Mouse (Mus musculus) heart, embryonic 11.5 days (tissue): ENCODE measurements around the gene Myo1h. TPM values are rescaled to one million over a fixed set of nuclear protein-coding genes. Genes with fewer than 3 reads are reported as not detected.

Experiments
- ATAC-seq: fragments of 200-750 bp; cut with Nextera tagmentation; replicated peaks from 2 replicates; pipeline ENCODE4 v1.8.0; 2017; ENCODE audit warnings: moderate library complexity; ENCODE audit not compliant: insufficient number of reproducible peaks, low FRiP score, low TSS enrichment
- H3K27ac ChIP-seq: fragments of 300-500 bp; sonication (generic); 2 replicates; pipeline ENCODE4 v1.5.1; 2014; ENCODE audit warnings: mild to moderate bottlenecking, low read depth, low read length
- H3K27me3 ChIP-seq: fragments of 300-500 bp; sonication (generic); 2 replicates; pipeline ENCODE4 v1.6.1; 2014; ENCODE audit warnings: mild to moderate bottlenecking, low read length, mixed read lengths; ENCODE audit not compliant: control insufficient read depth, insufficient read depth
- H3K36me3 ChIP-seq: fragments of 300-500 bp; sonication (generic); 2 replicates; pipeline ENCODE4 v1.6.1; 2014; ENCODE audit warnings: mild to moderate bottlenecking, low read length, moderate library complexity, mixed read lengths; ENCODE audit not compliant: control insufficient read depth, insufficient read depth
- H3K4me1 ChIP-seq: fragments of 300-500 bp; sonication (generic); 2 replicates; pipeline ENCODE4 v1.6.1; 2014; ENCODE audit warnings: low read length; ENCODE audit not compliant: control insufficient read depth, insufficient read depth
- H3K4me2 ChIP-seq: fragments of 300-500 bp; sonication (generic); 2 replicates; pipeline ENCODE4 v1.6.1; 2014; ENCODE audit warnings: mild to moderate bottlenecking, moderate library complexity
- H3K4me3 ChIP-seq: fragments of 300-500 bp; sonication (generic); 2 replicates; pipeline ENCODE4 v1.5.1; 2014; ENCODE audit warnings: low read depth, low read length
- H3K9ac ChIP-seq: fragments of 300-500 bp; sonication (generic); 2 replicates; pipeline ENCODE4 v1.6.1; 2014; ENCODE audit warnings: mild to moderate bottlenecking, low read depth, low read length, moderate library complexity
- H3K9me3 ChIP-seq: fragments of 300-500 bp; sonication (generic); replicated peaks from 2 replicates; pipeline ENCODE4 v1.6.1; 2016; ENCODE audit warnings: low read length; ENCODE audit not compliant: control insufficient read depth
- WGBS: fragments of 180-500 bp; shearing (Covaris S2); extraction: QIAGEN DNeasy Blood & Tissue Kit; methylation state at CpG from one replicate; pipeline ENCODE4 v1.1.7; 2014; ENCODE audit not compliant: insufficient replicate concordance; 5-methylcytosine and 5-hydroxymethylcytosine counted together
- polyA plus RNA-seq: library from polyadenylated mRNA; unstranded; fragments of >200 nt; fragmentation: Nextera tagmentation; extraction: Ambion mirVana; gene quantifications from 2 replicates; pipeline ENCODE4 v1.2.1, GENCODE M21; 2014

The Myo1h gene
- polyA plus RNA-seq, 1 experiment from 2014 or later = 1.3 TPM

DNA sequence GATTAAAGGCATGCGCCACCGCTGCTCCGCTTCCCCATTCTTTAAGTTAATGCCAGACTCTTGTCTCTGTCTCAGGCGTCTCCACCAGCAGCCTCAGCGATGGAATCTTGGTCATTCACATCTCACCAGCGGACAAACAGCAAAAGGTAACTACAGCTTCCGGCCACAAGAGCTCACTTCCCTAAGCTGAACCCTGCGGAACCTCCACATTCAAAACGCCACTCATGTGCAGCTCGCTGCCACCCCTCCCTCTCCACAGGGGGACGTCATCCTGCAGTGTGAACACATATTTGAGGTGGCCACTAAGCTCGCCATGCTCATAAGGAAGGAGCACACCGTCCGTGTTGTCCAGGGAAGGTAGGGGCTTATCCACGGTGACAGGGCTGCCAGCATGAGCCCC lies 72.0 kb downstream of the Myo1h start:
- H3K27ac ChIP-seq = no peak overlapping the region
- H3K4me3 ChIP-seq = no peak overlapping the region
- 81% methylated on average over 15 of the region's 15 CpGs for WGBS
- peaks cover 24% of the 10 kb centered on the region for H3K36me3 ChIP-seq
- peaks cover 3% of the 10 kb centered on the region; the same call in 1 of the 2 replicates for H3K4me1 ChIP-seq
- no peak overlapping the region for H3K4me2 ChIP-seq
- no peak overlapping the region for H3K9ac ChIP-seq
- H3K9me3 ChIP-seq = no peaks in the 10 kb centered on the region
- no peaks in the 10 kb centered on the region for H3K27me3 ChIP-seq
- ATAC-seq = no peak

DNA sequence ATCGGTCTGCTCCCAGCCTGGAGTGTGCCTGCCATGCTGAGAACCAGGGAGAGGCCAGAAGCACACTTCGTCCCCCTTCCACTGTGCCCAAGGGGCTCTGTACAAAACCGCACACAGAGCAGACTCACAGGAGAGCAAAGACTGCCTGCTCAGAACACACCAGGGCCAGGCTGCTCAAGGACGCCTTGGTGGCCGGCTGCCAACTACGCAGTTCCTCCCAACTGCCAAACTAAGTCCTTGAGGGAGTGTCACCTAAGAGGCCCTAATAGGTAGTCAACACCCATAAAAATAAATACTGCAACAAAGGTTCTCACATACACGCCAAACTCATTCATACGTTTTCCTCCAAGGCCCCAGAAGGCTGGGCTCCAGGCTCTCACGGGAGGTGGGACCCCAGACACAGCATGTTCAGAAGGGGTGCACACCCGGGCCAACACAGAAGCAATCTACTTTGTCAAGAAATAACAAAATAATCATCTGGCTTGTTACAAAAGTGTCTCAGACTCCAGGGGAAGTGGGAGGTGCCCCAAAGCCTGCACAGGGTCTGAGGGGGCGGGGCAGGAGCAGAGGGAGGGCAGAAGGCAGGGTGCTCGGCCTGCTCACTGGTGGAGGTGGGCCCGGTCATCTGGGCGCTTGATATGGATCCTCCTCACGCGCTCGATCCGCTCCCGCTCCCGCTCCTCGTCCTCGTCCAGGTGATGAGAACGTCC lies 76.2 kb downstream of the Myo1h start:
- H3K9ac ChIP-seq = no peak overlapping the region
- peaks cover 3% of the 10 kb centered on the region for H3K4me1 ChIP-seq
- no peak overlapping the region for H3K27ac ChIP-seq
- WGBS = 86% methylated on average over 23 of the region's 23 CpGs
- no peaks in the 10 kb centered on the region for H3K27me3 ChIP-seq
- peaks cover 39% of the 10 kb centered on the region for H3K36me3 ChIP-seq
- H3K4me2 ChIP-seq = no peak overlapping the region
- no peaks in the 10 kb centered on the region for H3K9me3 ChIP-seq
- no peak for ATAC-seq
- H3K4me3 ChIP-seq = no peak overlapping the region

DNA sequence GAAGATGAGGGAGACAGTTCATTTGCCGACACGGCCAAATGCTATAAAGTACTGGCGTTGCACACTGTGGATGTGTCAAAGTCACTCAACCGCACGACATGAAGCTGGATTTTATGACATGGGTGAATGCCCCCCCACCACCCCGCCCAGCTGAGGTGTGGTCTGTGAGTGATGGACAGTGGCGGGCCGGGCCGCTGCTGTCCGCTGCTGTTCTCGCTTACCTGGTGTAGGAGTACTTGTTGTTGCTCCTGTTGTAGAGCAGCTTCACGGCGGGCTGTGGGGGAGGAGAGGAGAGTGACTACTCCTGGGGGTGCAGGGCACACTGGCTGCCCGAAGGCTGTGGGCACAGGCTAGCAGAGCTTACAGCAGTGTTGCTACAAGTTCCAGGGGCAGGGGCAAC lies 79.2 kb downstream of the Myo1h start:
- 88% methylated on average over 14 of the region's 14 CpGs for WGBS
- Histone ChIP-seq H3K27ac (no peak overlapping the region), H3K4me3 (no peak overlapping the region), H3K9ac (no peak overlapping the region), H3K4me1 (peaks cover 32% of the 10 kb centered on the region), H3K27me3 (no peaks in the 10 kb centered on the region), H3K4me2 (no peak overlapping the region), H3K36me3 (peaks cover 30% of the 10 kb centered on the region), H3K9me3 (no peaks in the 10 kb centered on the region)
- ATAC-seq = no peak

DNA sequence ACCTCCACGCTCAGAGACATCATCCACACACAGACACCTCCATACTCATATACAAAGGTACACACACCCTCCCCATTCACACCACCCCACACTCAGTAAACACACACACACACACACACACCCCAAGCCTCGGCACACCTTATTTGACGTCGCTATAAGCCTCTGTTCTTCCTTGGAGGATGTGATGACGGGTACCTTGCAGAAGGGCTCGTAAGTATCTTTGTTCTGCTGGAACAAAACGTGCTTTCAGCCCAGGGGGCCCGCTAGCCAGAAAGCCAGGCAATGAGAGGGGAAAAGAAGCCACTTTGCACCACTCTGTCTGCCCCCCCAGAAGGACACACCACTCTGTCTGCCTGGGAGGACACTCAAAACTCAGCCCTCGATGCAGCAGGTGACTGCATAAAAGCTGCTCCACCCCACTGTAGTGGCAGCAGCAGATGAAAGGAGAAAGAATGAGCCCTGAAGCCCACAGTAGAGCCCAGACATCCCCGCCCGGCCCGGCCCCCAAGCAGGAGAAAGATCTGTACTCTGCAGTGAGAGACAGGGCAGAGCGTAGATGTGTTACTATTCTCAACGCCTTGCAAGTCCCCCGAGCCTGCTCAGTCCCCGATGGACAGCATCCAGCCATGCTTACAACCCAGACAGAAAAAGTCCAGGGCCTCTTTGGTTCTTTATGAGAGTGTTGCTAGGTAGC lies 80.0 kb downstream of the Myo1h start:
- Histone ChIP-seq H3K9me3 (no peaks in the 10 kb centered on the region), H3K4me2 (no peak overlapping the region), H3K4me3 (no peak overlapping the region), H3K36me3 (peaks cover 33% of the 10 kb centered on the region), H3K27ac (0 out of 2 replicates have a peak overlapping the region, but pooled peaks have one; percentile 22), H3K4me1 (peaks cover 40% of the 10 kb centered on the region), H3K9ac (no peak overlapping the region), H3K27me3 (no peaks in the 10 kb centered on the region)
- ATAC-seq = no peak
- WGBS = 77% methylated on average over 16 of the region's 16 CpGs

DNA sequence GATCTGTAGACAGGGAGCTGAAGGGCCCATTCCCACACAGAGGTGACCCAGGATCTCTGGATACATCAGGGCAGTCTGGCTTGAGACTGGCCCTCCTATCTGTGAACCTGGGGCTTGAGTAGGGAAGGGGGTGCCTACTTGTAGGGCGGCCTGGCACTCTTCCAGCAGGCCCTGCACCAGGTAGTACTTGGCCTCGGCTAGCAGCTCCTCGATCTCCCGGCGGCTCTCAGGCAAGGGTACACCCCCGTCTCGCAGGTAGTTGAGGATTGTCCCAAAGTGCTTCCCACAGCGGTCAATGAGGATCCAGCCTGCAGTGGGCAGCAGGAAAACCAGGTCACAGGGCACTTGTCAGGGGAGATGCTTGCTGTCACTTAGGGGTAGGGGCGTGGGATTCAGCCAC lies 81.0 kb downstream of the Myo1h start:
- no peak for ATAC-seq
- H3K4me3 ChIP-seq = no peak overlapping the region
- no peak overlapping the region for H3K4me2 ChIP-seq
- peaks cover 33% of the 10 kb centered on the region for H3K36me3 ChIP-seq
- H3K4me1 ChIP-seq = peaks cover 50% of the 10 kb centered on the region
- WGBS = 79% methylated on average over 9 of the region's 9 CpGs
- H3K27me3 ChIP-seq = no peaks in the 10 kb centered on the region
- no peak overlapping the region for H3K9ac ChIP-seq
- no peaks in the 10 kb centered on the region for H3K9me3 ChIP-seq
- H3K27ac ChIP-seq = peak overlapping the region; percentile 50; the same call in 1 of the 2 replicates

DNA sequence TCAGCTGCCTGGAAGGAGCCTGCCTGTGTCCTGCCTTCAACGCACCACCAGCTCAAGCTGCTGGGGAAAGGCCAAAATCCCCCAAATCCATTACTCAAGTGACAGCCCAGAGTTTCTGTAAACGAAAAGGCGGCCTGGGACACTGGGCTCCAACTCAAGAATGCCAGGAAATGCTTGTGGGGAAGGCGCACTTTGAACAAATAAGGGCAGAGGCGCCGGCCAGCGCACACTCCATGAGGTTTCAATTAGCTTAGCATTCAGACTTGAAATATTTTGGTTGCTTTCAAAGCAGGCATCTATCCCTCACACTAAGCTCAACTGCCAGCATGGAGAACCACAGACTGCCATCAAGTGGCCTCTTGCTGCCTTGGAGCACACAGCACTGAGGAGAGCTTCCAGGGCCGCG lies 81.4 kb downstream of the Myo1h start:
- H3K4me1 ChIP-seq = peaks cover 54% of the 10 kb centered on the region
- H3K27ac ChIP-seq = peak overlapping the region; percentile 52; the same call in 1 of the 2 replicates
- no peak overlapping the region for H3K4me2 ChIP-seq
- H3K4me3 ChIP-seq = no peak overlapping the region
- no peaks in the 10 kb centered on the region for H3K27me3 ChIP-seq
- ATAC-seq = no peak
- peaks cover 30% of the 10 kb centered on the region for H3K36me3 ChIP-seq
- no peaks in the 10 kb centered on the region for H3K9me3 ChIP-seq
- 62% methylated on average over 9 of the region's 9 CpGs for WGBS
- H3K9ac ChIP-seq = peak overlapping the region; percentile 28; the same call in 1 of the 2 replicates

DNA sequence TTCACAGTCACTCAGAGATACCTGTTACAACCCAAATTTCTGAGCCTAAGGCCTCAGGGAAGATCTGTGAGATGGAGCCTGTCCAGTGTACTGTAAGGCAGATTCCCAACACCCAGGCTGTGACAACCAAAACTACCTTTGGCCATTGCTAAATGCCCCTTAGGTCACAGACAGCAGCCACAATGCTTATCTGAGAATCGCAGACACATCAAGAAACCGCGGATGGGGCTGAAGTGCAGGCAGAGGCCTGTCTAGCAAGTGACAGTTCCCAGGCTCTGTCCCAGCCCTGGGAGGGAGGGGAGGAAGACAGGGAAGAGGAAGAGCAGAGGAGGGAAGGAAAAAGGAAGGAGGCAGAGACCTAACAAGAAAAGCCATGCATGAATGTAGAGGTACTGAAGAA lies 82.4 kb downstream of the Myo1h start:
- peaks cover 64% of the 10 kb centered on the region for H3K4me1 ChIP-seq
- peak overlapping the region; percentile 4 for H3K4me2 ChIP-seq
- peak overlapping the region; percentile 49; the same call in 1 of the 2 replicates for H3K9ac ChIP-seq
- no peaks in the 10 kb centered on the region for H3K27me3 ChIP-seq
- no peaks in the 10 kb centered on the region for H3K9me3 ChIP-seq
- no peak overlapping the region for H3K4me3 ChIP-seq
- peak overlapping the region; percentile 52 for H3K27ac ChIP-seq
- ATAC-seq = no peak
- WGBS = 15% methylated on average over 3 of the region's 3 CpGs
- peaks cover 25% of the 10 kb centered on the region for H3K36me3 ChIP-seq

DNA sequence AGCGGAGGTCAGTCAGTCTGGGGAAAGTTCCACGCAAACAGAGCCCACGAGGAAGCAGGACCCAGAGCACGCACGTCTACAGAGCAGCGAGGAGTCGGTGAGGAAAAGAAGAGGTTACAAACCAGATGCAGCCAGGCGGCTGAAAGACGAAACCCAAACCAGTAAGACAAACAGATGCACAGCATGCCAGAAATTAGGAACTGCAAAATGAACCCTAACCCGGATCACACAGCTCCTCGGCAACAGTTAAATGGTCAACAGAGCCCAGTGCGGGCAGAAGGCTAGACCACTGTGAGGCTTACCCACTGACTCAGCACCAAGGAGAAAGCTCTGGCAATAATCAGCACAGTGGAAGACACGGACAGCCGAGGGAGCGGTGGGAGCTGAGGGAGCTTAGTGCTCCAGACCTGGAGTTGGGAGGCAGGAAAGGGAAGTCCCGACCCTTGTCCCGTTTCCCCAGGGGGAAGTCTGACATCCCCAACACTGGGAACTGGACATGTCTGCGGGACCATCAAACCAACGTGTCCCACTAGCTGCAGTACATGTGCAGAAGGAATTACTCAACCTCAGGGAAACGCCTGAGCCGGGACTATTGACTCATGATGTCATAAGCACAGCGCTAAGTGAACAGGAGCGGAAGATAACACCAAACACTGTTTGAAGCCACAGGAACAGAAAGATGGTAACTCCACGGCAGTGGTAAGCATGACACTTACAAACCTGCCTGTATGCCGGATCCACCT lies 82.9 kb downstream of the Myo1h start:
- no peaks in the 10 kb centered on the region for H3K9me3 ChIP-seq
- peaks cover 21% of the 10 kb centered on the region for H3K36me3 ChIP-seq
- ATAC-seq = no peak
- 50% methylated on average over 25 of the region's 25 CpGs for WGBS
- H3K27me3 ChIP-seq = no peaks in the 10 kb centered on the region
- no peak overlapping the region for H3K4me3 ChIP-seq
- no peak overlapping the region for H3K9ac ChIP-seq
- peaks cover 65% of the 10 kb centered on the region for H3K4me1 ChIP-seq
- H3K4me2 ChIP-seq = peak overlapping the region; percentile 22
- H3K27ac ChIP-seq = peak overlapping the region; percentile 60
